Mouse (Mus musculus) CH12F3 (cell line): ENCODE measurements around the gene Retreg3.
"Not testable (repeated sequence)": the region's sequence is repeated elsewhere in the genome, so short reads cannot be mapped to it uniquely, and the experiment has no call there.

Source experiments
- in situ Hi-C: fragments of 300-500 bp; cut with MboI; formaldehyde crosslinking; loops from 2 replicates; pipeline ENCODE4 v1.14.3; 2020; ENCODE audit warnings: low sequenced_read_pairs

The Retreg3 gene

DNA sequence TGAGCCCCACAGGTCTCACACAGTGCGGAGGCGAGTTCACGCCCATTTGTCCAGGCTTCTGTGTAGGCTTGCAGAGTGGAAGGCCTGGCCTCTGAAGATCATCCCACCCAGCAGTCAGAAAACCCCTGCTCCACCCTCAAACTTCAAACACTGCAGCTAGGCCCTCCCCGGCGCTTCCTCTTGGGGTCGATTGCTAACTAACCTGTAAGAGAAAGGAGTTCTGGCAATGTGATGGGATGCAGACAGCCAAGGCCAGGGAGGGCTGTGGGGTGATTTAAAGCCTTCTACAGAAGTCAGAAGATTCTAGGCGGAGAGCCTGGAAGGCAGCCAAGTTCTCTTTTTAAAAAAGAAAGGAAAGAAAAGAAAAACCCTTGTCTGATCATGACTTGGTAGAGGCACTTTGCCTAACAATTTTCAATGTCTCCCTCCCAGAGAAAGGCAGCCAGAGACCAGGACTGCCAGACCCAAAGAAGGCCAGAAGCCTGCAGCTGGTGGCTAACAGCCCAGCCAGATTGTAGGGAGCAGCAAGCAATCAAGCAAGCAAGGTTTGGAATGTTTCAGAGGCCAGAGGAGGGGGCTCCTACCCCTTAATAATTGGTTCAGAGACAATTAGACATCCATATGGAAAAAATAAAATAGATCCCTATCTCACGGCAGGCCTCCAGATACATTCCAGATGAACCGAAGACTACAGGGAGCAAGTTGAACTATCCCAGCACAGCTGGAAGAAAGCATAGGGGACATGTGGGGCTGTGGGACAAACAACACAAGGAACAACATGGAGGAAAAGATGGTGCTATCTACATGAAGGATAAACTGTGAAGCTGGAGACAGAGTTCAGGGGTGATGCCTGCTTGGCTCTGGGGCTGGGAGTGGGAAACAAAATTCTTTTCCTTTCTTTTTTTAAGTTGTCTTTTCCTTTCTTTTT lies 29.7 kb upstream of the Retreg3 start:
- in situ Hi-C loops, result no loop called here

DNA sequence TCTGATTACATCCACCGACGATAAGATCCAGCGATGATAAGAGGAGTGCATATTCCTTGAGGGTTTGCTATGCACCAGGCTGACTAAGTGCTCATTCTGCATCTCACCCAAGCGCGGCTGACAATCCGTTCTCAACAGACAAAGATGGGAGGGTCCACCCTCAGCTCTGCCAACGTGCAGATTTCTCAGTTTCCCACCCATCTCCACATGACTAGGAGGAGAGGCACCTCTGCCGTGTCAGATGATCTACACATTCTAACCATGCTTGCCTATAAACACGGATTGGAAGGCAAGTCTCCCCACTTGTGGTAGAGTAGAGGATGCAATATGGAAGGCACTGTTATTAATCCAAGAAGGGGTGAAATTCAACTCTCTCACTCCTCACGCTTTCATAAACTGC lies 29.1 kb upstream of the Retreg3 start:
- in situ Hi-C loops, result no loop called here

DNA sequence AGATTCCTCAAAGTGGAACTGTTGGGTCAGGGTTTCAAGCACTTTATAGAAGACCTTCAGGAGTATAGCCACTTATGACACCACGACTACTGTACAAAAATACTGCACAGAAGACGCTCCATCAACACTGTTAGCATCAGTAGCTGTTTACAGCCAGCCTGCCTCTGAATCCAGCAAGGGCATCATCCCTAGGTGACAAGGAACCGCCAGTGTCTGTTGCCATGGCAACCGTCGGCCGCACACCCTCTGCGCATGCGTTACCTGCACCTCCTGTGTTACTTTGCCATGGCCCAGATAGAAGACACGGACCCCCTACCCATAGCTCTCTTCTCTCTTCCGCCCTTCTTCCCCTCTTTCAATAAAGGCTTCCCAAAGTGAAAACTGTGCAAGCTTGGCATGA lies 26.7 kb upstream of the Retreg3 start:
- in situ Hi-C loops, result no loop called here

DNA sequence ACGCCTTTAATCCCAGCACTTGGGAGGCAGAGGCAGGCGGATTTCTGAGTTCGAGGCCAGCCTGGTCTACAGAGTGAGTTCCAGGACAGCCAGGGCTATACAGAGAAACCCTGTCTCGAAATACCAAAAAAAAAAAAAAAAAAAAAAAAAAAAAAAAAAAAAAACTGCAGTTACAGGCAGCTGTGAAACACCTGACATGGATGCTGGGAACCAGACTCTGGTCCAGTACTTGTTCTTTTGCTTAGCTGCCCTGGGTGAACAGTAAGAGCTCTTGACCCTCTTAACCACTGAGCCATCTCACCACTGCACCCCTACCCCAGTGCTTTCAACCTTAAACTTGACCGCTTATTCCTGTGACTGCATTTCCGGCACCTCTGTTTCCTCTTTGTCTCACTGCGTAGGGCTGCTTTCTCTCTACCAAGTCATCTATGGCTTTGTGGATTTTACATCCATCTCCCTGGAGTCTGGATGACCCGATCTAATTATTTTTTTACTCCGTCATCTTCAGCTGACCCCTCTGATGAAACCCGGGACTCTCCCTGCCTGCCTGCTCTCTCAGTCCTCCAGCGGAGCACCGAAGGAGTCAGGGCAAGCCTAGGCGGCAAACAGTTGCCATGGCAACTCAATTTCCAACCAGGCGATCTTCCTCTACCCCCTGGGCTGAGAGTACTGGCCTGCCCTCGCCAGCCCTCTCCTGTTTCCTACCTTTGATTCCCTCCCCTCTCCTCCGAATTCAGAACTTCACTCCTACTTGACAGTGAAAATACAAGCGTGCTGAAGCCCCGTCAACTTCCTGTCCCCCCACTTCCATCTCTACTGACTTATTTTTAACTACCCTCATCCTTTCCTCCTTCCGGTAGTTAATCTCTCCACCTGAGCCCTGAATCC lies 23.9 kb upstream of the Retreg3 start:
- in situ Hi-C loops, result no loop called here

- in situ Hi-C loops, result no loop called here
These were observed 22.7 kb upstream of the Retreg3 start for GRCm38 (mm10) chr11:101142215-101142967.

GRCm38 (mm10) chr11:101141088-101141487 lies 21.4 kb upstream of the Retreg3 start:
- in situ Hi-C loops, result no loop called here

DNA sequence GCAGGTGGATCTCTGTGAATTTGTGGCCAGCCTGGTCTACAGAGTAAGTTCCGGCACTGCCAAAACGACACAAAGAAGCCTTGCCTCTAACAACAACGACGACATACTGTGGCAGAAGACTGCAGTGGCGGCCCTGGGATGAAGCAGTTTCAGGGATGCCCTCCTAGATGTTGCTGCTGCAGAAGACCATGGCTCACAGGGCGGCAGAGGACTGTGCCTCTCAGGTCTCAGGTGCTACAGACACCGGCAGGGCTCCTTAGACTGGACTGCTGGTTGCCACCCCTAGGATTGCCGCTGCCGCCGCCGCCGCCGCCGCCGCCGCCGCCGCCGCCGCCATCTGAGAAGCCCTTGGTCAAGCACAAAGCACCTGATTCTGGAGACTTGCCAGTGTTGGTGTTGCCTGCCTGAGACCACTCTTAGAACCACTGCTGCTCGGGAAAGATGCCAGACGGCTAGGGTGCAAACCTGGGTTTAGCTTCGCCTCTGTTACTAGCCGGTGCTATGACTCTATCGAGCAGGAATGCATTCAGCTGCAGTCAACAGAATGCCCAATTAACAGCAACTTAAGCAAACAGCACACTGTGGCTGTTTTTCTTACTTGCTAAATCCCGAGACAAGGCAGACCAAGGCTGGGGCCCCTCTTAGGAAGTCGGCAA lies 20.6 kb upstream of the Retreg3 start:
- in situ Hi-C loops, result no loop called here

- in situ Hi-C loops, result no loop called here
These were observed 19.0 kb upstream of the Retreg3 start for GRCm38 (mm10) chr11:101138536-101139181.

- in situ Hi-C loops, result no loop called here
These were observed 17.3 kb upstream of the Retreg3 start for GRCm38 (mm10) chr11:101137000-101137399.

DNA sequence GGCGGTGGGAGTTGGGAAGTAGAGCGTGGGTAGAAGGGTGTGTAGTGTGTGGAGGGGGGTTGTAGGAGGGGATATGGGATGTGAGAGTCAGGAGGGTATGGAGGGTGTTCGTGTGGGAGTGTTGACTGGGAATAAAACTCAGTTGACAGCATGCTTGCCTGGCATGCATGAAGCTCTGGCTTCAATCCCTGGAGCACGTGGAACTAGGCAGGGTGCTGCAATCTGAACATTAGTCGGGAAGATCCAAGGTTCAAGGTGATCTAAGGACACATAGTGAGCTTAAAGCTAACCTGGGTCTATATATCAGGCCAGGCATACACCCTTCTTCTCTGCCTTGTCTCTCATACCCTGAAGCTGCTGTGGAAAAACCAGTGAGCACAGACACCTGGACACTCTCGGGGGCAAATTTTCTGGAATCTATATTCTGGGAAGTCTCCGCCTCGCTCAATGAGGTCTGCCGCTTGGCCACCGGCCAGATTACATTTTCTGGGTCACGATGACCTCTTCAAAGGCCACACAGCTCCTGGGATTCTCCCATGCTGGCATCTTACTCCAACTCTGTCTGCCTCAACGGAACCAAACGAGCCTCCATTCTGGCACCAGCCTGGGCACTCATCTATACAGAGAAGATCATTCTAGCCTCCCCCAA lies 14.6 kb upstream of the Retreg3 start:
- in situ Hi-C loops, result no loop called here

DNA sequence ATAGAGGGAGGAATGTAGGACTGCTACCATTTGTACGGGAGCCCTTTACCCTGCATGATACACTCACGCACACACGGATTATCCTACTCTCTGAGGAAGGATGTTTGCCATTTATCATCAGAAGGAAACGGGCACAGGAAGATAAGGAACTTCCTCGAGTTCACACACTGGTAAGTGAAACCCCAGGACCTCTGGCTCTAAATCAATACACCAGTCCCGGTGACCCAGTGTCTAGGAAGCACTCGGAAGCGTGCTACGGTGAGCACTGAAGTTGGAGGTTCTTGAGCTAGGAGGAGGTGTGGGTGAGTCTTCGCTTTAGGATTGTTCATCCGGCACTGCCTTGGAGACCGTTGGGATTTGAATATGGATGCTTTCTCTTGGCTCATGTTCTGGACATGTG lies 13.3 kb upstream of the Retreg3 start:
- in situ Hi-C loops, result no loop called here

DNA sequence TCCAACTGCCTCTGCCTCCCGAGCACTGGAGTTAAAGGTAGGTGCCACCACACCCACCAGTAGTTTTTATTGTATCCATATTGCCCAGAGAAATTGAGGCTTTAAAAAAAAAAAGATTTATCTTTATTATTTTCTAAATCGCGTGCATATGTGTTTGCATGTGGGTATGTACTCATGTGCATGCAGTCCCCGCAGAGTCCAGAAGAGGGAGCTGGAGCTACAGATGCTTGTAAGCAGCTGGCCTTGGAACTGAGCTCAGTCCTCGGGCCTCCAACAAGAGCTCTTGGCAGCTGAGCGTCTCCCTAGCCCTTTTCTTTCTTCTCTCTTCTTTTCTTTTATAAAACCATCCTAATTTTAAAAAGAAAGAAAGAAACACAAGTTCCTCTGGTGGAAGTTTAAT lies 12.0 kb upstream of the Retreg3 start:
- in situ Hi-C loops, result no loop called here

GRCm38 (mm10) chr11:101131187-101131586 lies 11.5 kb upstream of the Retreg3 start:
- in situ Hi-C loops, result no loop called here

- in situ Hi-C loops, result no loop called here
These were observed 10.5 kb upstream of the Retreg3 start for GRCm38 (mm10) chr11:101130056-101130756.

- in situ Hi-C loops, result no loop called here
These were observed 9.4 kb upstream of the Retreg3 start for GRCm38 (mm10) chr11:101128996-101129577.

DNA sequence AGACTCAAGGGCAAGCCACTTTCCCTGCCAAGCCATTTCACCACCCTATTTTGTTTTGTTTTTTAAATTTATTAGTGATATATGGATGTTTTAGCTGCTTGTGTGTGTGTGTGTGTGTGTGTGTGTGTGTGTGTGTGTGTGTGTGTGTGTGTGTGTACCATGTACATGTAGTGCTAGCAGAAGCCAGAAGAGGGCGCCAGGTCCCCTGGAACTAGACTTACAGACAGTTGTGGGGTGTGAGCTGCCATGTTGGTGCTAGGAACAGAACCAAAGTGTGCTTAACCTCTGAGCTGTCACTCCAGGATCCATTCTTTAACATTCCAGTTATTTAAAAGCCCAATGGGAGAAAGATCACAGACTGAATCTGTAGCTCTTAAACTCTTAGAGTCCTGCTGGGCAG lies 7.4 kb upstream of the Retreg3 start:
- in situ Hi-C loops, result no loop called here

GRCm38 (mm10) chr11:101125008-101125407 lies 5.3 kb upstream of the Retreg3 start:
- in situ Hi-C loops, result not testable (repeated sequence)

DNA sequence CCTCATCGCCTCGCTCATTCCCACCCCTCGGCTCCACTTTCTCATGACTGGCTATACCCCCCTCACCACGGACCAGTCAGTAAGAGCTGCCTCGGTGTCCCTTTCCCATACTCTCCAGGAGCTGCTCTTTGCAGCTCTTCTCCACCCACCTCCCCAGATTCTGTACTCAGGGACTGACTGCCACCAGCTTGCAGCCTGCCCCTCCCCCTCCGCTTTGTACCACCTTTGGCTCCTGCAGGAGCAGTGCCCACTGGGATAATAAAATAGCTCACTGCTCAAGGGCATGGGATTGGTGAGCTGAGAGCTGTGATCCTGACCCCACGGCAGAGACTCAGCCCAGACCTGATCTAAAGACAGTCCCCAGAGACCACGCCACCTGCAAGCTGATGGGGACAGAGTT lies 4.8 kb upstream of the Retreg3 start:
- in situ Hi-C loops, result not testable (repeated sequence)
